In genomic region chr17:6782611-6783005, GRCm38 (mm10) we compare ENCODE assay signal across 8 mouse cellular contexts. TPM values are rescaled to one million over a fixed set of nuclear protein-coding genes. Genes with fewer than 3 reads are reported as not detected.
DNase-seq lines count a peak whose midpoint lies in the region; ATAC-seq lines count a peak whose summit lies in the region.

Gene Ezr, minus strand, starts transcription at chr17:6782784.

- ATAC-seq in hindbrain, embryonic 12.5 days (ENCODE audit: low FRiP score), result peak; percentile 76

- peaks cover 29% of the 10 kb centered on the region for H3K4me1 ChIP-seq in hindbrain, embryonic 12.5 days

- peak within 1 kb of the TSS; percentile 64; the same call in 1 of the 2 replicates for H3K27ac ChIP-seq in hindbrain, embryonic 12.5 days

- peak within 1 kb of the TSS; percentile 76 for H3K9ac ChIP-seq in hindbrain, embryonic 12.5 days

- H3K27me3 ChIP-seq in hindbrain, embryonic 12.5 days, result peaks cover 41% of the 10 kb centered on the region

- DNase-seq in T-cell, adult 2 months (ENCODE audit: low spot score), result peak; percentile 90
- DNase-seq in cerebellum, postnatal 14 days, result peak; percentile 77 to 85
- peak; percentile 42 to 66 for DNase-seq in frontal cortex, postnatal 14 days (ENCODE audit: low spot score in 2 of 2)
- DNase-seq in layer of hippocampus, postnatal 36 days, result peak; percentile 59 to 68
- DNase-seq in lung, postnatal 36 days, result peak; percentile 96
- DNase-seq in retina, postnatal 7 days (ENCODE audit: low read depth, low spot score), result peak; percentile 53
- peak; percentile 84 for DNase-seq in urinary bladder, adult 2 months (ENCODE audit: low spot score)

- H3K4me2 ChIP-seq in hindbrain, embryonic 12.5 days (replicated peaks), result peak within 1 kb of the TSS; percentile 96

- H3K4me3 ChIP-seq in hindbrain, embryonic 12.5 days, result peak within 1 kb of the TSS; percentile 69

- no peaks in the 10 kb centered on the region for H3K9me3 ChIP-seq in hindbrain, embryonic 12.5 days (replicated peaks)

- under 1% methylated on average over 52 of the region's 52 CpGs for WGBS in hindbrain, embryonic 12.5 days

- H3K36me3 ChIP-seq in hindbrain, embryonic 12.5 days, result no peaks in the 10 kb centered on the region

RNA-seq across cellular contexts. Expression of gene Ezr, which starts in this region (rescaled TPM):
- polyA plus RNA-seq in hindbrain, embryonic 12.5 days (2016; fragmentation: Nextera tagmentation; extraction: Ambion mirVana), result 97.9 and 103 TPM in 2 replicates
- total RNA-seq in layer of hippocampus, postnatal 36 days (2021), result 10 to 100 TPM; 41.7 to 50.5 TPM
- 104 and 106 TPM in 2 replicates for polyA plus RNA-seq in urinary bladder, adult 2 months (2012; rRNA removed)

Comparison
In these comparisons a context has a peak if more than half of its experiments do, and no peak if none do; other contexts are left out.
1. Peak in every context shown above with its lines: DNase-seq, ATAC-seq, H3K4me3 ChIP-seq and H3K27ac ChIP-seq.